Mouse (Mus musculus) kidney, postnatal 14 days (tissue): ENCODE data around the gene Tnfrsf1a.
A peak's percentile ranks its signal among the peaks of the same experiment; 100 is the strongest.
"Not testable (repeated sequence)": the region's sequence is repeated elsewhere in the genome, so short reads cannot be mapped to it uniquely, and the experiment has no call there.

Source experiments
- DNase-seq: peaks from one replicate; pipeline ENCODE4 v3.0.0; 2022; ENCODE audit warnings: mixed read lengths

Tnfrsf1a gene

DNA sequence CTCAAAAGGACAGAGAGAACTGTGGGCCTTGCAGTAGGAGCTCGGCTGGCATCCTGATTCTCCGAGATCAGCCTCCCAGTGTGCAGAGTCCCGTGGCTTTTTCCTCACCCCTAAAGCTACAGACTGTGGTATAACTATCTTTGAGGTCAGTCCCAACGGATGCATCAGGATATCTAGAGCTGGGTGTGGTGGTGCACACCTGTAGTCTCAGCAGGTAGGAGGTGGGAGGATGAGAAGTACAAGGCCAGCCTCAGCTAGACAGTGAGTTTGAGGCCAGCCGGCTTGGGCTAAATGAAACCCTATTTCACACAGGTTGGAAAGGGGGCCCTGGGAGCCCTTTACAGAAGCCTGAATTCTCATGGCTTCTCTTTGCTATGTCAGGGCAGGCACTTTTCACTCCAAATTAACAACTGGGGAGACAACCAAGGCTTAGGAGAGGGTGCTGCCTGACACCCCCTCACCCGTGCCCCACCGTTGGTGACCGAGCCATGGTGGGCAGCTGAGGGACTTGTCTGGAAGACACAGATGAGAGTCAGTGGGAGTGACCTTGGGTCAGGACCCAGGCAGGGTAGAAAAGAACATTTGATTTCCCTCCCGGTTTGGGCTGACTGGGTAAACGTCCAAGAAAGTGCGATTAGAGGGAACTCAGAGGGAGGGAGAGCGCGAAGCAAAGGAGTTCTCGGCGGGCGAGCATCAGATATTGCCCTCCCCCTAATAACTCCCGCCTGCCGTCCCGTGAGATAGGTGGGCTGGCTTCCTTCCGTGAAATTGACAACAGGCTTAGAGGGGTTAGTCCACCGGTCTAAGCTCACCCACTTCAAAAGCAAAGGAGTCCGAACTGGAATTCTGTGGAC lies at the start of gene Tnfrsf1a:
TSS of gene Tnfrsf1a (plus strand) at position 642 of the 854 bp plus-strand sequence.
- no peak for DNase-seq

- no peak for DNase-seq
These were observed 48.2 kb upstream of the Tnfrsf1a start for GRCm38 (mm10) chr6:125300982-125301381.

DNA sequence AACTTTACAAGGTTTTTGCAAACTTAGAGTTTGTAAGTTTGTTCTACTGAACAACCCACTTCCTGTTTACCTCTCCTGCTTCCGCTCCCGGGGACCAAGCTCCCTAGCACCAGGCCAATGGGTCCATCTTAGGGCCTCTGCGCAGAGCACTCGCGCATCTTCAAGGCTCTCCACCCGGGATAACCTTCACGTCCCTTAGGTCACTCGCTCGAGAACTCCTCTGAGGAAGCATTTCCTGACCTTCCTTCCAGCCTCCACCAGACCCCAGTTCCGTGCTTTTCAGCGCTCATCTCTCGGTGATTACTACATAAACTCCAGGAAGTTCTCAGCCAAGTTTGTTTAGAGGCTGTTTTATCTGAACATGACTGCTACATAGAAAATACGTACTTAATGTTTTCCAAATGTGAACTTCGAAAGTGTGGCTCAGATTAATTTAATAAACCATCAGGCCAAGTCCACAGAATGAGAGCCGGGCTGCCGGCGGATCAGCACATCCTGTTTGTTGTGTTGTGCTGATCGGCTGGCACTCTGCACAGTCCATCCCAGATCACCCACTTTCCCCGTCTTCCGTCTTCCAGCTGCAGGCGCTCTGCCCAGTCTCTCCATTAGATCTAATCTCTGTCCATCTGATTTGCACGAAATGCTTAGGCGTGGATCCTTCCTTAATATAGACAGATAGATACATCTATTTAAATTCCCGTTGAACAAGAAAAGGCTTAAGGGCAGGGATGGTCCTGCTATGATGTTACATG lies 46.8 kb upstream of the Tnfrsf1a start:
- DNase-seq, result peak; percentile 65

DNA sequence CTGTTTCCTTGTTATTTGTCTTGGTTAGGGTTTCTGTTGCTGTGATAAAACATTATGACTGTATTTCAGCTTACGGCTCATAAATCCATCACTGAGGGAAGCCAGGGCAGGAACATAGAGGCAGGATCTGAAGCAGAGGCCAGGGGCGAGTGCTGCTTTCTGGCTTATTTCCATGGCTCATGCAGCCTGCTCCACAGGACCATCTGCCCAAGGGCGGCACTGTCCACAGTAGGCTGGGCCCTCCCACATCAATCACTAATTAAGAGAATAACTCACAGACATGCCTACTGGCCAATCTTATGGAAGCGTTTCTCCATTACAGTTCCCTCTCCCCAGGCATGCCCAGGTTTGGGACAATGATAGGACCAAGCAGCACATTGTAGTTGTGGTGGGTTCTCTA lies 45.9 kb upstream of the Tnfrsf1a start:
- DNase-seq, result no peak

GRCm38 (mm10) chr6:125304408-125304807 lies 44.8 kb upstream of the Tnfrsf1a start:
- not testable (repeated sequence) for DNase-seq

- DNase-seq, result no peak
These were observed 43.7 kb upstream of the Tnfrsf1a start for GRCm38 (mm10) chr6:125305465-125305864.

DNA sequence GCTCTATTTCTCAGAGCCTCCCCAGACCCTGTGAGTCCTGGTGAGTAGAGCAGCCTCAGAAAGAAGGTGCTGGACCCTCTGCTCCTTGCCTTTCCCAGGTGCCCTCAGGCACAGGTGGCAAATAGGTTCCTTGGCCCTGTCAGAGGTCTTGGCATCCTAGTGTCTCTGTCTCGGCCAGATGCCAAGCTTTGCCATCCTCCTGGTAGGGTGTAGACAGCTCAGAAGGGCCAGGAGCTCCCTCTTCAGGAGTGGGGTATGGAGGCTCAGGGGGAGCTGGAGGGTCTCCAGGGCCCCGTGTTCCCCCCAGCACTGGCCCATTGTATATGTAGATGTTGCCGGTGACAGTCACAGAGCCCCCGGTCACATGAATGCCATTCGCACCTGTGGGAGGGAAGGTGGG lies 42.1 kb upstream of the Tnfrsf1a start:
- no peak for DNase-seq

DNA sequence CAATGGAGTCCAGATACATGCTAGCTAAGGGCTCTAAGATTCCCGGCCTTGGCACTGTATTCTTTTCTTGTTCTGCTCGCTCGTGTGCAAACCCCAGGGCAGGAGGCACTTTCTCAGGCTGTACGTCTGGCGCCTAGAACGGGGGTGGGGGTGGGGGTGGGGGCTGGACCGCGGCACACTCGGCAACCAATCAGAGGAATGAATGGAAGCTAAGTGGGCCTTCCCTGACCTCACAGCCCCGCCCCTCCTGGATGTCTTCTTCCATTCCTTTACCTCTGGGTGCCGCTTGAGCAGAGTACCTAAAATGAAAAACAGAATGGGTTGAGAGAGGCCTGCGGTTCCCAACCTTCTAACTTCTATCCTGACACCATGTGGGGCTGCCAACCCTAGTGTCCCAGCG lies 40.2 kb upstream of the Tnfrsf1a start:
- no peak for DNase-seq

DNA sequence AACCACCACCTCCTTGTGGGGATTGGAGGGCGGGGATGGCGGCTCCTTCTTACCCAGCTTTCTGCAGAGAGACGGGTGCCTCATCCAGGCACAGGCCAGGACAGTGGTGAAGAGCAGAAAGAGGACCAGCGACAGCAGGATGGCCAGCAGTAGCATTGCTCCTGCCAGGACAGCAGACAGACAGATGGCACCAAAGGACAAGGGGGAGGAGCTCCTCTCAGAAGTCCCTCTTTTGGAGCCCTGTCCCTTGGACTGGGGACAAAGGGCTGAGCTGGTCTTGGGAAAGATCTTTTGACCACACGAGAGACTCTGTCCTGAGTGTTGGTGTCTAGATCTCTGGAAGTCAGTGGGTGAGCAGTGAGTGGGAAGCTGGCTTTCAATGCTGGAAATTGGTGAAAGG lies 39.8 kb upstream of the Tnfrsf1a start:
- no peak for DNase-seq

DNA sequence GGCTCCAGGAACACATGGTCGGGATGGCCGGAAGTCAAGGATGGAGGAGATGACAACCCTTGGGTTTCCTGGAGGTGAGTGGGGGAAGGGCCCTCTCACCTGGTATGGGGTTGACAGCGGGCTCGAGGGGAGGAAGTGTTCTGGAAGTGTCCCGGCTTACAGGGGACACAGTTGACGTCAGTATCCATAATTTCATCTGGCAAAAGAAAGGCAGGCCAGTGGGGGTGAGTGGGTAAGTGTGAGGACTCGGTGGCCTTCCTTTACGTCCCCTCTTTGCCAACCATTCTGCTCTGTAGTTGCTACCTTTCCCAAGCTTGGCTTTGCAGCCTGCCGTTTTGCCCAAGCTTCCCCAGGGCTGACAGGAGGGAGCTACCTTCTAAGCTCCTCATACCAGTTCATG lies 37.0 kb upstream of the Tnfrsf1a start:
- no peak for DNase-seq

- no peak for DNase-seq
These were observed 36.4 kb upstream of the Tnfrsf1a start for GRCm38 (mm10) chr6:125312581-125313355.

DNA sequence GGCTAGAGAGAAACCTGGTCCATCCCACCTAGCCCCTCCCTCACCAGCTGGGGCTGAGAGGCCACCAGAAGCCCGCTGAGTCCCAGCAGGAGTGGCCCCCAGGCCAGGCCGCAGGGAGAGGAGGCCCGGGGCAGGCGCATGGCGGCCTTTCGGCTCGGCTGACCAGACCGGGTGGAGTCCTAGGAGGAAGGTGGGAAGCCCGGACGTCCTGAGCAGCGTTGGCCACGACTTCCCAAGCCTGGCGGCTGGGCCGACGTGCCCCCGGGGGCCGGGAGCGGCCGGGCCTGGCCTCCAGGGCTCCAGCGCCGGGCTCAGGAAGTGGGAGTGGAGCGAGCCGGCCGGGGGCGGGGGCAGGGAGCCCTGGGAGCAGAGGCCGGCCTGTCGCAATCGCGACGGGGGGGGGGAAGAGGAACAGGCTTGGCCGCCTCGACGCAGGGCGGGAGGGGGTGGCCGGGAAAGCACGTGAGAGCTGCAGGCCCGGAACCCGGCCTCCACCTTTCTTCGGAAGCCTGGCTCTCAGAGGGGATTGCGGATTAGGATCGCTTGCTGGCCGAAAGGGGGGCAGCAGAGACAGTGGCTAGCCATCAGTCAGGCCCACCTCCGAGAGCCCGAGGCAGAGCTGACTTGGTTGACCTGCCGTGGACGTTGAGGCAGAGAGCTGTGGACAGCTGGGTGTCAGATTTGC lies 35.5 kb upstream of the Tnfrsf1a start, which contains the start of gene Ltbr:
TSS of gene Ltbr (minus strand) at position 340 of the 685 bp plus-strand sequence.
- DNase-seq, result peak; percentile 95

GRCm38 (mm10) chr6:125314231-125314563 lies 35.0 kb upstream of the Tnfrsf1a start:
- no peak for DNase-seq

- DNase-seq, result no peak
These were observed 34.4 kb upstream of the Tnfrsf1a start for GRCm38 (mm10) chr6:125314746-125315145.

DNA sequence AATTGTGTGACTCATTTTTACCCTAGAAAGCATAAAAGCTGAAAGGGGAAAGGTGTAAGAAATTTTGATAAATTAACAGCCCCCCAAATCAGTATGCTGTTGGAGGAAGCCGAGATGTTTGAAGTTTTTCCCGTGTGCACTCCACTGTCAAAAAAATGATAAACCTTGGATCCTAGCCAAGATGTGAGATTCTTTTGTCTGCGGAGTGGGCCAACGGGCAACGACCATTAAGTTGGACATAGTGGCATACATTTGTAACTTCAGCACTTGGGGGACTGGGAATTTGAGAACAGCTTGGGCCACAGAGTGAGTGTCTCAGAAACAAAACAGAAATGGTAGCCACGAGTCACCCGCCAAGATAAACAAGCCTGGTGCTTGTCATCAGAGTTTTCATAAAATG lies 32.1 kb upstream of the Tnfrsf1a start:
- no peak for DNase-seq

- no peak for DNase-seq
These were observed 29.9 kb upstream of the Tnfrsf1a start for GRCm38 (mm10) chr6:125318981-125319918.

GRCm38 (mm10) chr6:125319919-125320296 lies 29.3 kb upstream of the Tnfrsf1a start:
- no peak for DNase-seq

DNA sequence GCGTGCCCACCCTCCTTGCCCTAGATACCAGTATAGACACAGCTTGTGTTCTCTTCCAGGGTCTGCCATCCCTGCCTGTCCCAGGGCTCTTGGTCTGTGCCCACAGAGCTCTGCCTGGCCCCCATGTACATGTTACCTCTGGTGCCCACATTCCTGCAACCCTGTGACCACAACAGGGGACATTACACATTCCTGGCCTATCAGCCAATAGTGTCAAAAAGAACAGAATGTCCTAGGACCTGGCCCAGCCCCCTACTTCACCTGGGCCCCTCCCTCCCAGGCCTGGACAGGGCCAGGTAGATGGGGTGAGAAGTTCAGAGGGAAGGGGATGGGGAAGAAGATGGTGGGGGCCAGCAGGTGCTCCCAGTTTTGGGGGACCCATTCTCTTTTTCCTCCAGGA lies 28.8 kb upstream of the Tnfrsf1a start, which contains the start of gene Scnn1a:
TSS of gene Scnn1a (plus strand) at position 337 of the 400 bp plus-strand sequence.
- peak; percentile 69 for DNase-seq

- DNase-seq, result peak; percentile 75
These were observed 27.9 kb upstream of the Tnfrsf1a start for GRCm38 (mm10) chr6:125321114-125321855.

DNA sequence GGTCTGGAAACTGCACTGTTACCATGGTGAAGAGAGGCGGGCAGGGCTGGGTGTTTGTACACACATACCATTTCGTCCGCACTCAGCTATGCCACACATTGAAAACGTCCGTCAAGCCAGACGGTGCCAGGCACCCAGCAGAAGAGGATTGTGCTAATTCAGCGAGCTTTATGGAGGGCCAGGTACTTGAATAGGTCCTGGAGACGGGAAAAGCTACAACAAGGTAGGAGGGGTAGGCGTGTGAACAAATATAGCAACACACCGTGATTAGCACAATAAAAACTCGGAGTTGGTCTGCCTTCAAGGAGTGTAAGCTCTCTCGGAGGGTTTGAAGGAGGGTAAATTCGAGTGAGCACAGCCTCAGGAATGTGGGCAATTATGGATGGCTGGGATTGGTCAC lies 26.4 kb upstream of the Tnfrsf1a start:
- DNase-seq, result no peak

GRCm38 (mm10) chr6:125323547-125323946 lies 25.6 kb upstream of the Tnfrsf1a start:
- no peak for DNase-seq
